Mouse (Mus musculus) right cerebral cortex, postnatal 4 days (tissue): ENCODE data around the gene Entpd8.

ENCODE experiments used
- DNase-seq: peaks from one replicate; pipeline ENCODE4 v3.0.0-alpha.2; 2022

The Entpd8 gene

DNA sequence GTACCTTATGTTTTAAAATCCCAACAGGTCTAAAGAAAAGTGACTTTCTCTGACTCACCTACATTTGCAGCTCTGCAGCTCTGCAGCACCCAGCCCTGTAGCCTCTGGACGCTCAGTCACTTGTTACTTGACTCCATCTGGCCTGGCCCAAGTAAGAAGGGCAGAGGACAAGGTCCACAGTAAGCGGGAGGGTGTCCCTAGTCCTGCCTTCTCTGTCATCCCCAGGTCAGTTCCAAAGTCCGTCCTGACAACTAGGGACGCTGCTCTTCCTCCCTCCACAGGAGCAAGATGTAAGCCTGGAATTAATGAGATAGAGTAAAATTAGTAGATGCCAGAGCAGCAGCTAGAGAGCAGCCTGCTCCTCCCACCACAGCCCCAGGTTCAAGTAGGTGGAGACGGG is at the start of gene Entpd8:
Gene Entpd8, plus strand, starts transcription at position 229 of the 400 bp plus-strand sequence.
- no peak for DNase-seq

- DNase-seq = no peak
These were observed 45.1 kb upstream of the Entpd8 start for GRCm38 (mm10) chr2:25034994-25035393.

DNA sequence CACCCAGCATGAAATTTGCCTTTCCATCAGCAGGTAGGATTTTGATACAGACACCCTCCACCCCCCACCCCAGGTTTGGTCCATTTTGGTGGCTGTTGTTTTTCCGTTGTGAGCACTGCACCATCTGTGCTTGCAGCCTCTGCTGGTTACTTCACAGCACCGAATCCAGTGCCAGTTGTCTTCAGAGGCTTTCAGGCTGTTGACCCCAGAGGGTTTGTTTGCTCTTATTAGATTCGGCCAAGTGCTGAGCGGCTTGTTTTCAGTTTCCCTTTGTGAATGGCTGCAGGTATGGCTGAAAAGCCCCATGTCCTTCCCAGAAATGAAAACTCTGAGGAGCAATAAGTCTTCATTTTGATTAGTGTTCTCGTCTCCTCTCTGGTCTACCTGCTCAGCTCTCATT is 40.0 kb upstream of the Entpd8 start:
- DNase-seq = no peak

GRCm38 (mm10) chr2:25050921-25051320 is 29.2 kb upstream of the Entpd8 start:
- no peak for DNase-seq

DNA sequence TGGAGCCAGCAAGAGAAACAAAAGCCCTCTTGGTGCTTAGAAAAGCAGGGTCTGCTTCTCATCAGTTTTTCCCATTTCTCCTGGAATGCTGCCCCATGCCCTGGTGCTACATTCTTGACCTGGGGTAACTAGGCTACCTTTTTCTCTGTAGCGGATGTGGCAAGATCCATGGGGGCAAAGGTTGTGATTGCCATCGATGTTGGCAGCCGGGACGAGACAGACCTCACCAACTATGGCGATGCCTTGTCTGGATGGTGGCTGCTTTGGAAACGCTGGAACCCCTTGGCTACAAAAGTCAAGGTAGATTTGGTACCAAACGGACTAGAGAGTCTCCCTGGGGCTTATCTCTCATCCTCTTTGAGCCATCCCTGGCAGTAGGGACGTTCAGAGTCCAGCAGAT is 28.7 kb upstream of the Entpd8 start:
- DNase-seq = no peak

DNA sequence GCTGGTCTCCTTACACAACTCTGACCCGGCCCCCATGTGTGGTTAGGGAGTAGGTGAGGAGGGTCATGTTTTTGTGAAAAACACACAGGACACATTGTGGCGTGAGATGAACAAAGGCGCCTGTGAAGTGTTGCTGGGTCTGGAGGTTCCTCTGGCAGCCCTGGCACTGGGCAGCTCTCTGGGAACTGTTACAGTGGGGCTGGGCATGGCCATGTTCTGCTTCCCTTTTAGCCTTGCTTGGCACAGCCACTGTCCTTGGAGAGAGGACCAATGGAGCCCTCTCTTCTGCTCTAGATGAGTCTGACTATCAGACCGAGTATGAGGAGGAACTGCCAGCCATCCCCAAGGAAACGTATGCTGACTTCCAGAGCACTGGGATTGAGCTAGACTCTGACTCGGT is 27.0 kb upstream of the Entpd8 start:
- no peak for DNase-seq

GRCm38 (mm10) chr2:25054221-25055067 is 25.7 kb upstream of the Entpd8 start, which contains the start of gene Nsmf:
TSS of gene Nsmf (plus strand) at chr2:25054355.
- DNase-seq = peak; percentile 88

- peak; percentile 80 for DNase-seq
These were observed 25.1 kb upstream of the Entpd8 start for GRCm38 (mm10) chr2:25055068-25055405.

GRCm38 (mm10) chr2:25055409-25056155 is 24.5 kb upstream of the Entpd8 start:
- DNase-seq = no peak

GRCm38 (mm10) chr2:25058926-25059325 is 21.2 kb upstream of the Entpd8 start:
- DNase-seq = no peak

GRCm38 (mm10) chr2:25063523-25063922 is 16.6 kb upstream of the Entpd8 start:
- DNase-seq = no peak

GRCm38 (mm10) chr2:25064285-25064684 is 15.8 kb upstream of the Entpd8 start:
- DNase-seq = no peak

DNA sequence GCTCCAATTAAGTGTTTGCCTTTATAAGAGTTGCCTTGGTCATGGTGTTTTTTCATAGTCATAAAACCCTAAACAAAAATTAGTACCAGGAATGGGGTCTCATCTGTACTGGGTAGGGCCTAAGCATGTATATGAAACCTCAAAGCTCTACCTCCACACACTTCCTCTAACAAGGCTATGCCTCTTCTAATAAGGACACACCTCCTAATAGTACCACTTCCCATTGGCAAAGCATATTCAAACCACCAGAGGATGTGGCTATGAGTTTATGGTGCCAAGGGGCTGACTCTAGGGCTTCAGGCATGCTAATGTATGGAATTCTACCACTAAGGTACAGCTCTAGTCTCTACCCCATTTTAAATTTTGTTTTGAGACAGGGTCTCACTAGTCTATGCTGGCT is 14.6 kb upstream of the Entpd8 start:
- DNase-seq = no peak

- no peak for DNase-seq
These were observed 13.6 kb upstream of the Entpd8 start for GRCm38 (mm10) chr2:25066552-25066951.

GRCm38 (mm10) chr2:25069537-25069936 is 10.6 kb upstream of the Entpd8 start:
- no peak for DNase-seq

- DNase-seq = no peak
These were observed 7.7 kb upstream of the Entpd8 start for GRCm38 (mm10) chr2:25072398-25072797.

DNA sequence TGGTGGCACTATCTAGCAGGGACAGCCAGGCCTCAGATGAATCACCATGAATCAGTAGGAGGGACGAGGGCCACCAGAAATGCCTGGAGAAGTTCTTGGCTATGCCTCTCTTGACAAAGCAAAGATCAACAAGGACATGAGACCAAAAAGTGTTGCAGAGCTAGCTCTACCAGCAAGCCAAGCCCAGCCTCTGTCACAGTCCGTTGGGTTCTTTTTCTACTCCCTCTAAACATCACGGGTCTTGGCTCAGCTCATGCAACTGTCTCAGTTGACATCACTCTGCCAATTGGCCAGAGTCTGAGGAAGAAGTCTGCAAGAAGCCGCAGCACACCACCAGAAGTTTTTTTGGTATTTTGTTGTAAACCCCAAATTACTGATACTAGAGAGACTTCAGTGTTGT is 4.6 kb upstream of the Entpd8 start:
- no peak for DNase-seq

DNA sequence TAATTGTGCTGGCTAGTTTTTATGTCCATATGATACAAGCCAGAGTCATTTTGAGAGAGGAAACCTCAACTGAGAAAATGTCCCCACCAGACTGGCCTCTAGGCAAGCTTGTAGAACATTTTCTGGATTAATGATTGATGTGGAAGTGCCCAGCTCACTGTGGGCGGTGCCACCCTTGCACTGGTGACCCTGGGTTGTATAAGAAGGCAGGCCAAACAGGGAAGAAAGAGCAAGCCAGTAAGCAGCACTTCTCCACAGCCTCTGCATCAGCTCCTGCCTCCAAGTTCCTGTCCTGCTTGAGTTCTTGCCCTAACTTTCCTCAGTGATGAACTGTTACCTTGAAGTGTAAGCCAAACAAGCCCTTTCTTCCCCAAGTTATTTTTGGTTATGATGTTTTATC is 1.1 kb upstream of the Entpd8 start:
- DNase-seq = no peak

DNA sequence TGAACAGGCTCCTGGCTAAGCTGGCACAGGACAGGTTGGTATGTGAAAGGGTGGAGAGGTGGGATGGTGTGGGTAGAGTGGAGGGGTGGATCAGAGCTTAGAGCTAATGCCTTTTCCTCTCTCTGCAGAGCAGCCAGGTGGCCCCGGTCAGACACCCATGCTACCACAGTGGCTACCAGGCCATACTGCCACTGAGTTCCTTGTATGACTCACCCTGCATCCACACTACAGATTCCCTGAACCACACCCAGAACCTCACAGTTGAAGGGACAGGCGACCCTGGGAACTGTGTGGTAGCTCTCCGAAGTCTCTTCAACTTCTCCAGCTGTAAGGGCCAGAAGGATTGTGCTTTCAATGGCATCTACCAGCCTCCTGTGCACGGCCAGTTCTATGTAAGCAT is 3.6 kb downstream of the Entpd8 start:
- no peak for DNase-seq

GRCm38 (mm10) chr2:25085571-25085970 is 5.5 kb downstream of the Entpd8 start:
- DNase-seq = no peak

DNA sequence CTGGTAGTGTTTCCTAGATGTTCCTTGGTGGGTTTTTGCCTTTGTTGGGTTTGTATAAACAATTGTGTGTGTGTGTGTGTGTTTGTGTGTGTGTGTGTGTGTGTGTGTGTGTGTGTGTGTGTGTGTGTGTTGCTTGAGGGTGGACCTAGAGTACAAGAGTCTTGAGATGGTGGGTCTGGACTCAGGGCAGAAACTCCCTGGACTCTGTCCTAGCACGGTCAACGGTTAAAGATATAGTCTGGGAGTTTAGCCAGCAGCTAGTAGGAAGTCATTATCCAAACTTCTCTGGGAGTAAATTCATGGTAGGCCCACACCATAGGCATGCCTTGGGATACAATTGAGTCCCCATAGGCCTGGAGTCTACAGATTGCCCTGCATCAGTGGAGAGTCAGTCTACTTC is 7.7 kb downstream of the Entpd8 start:
- no peak for DNase-seq

GRCm38 (mm10) chr2:25088636-25089035 is 8.5 kb downstream of the Entpd8 start:
- DNase-seq = no peak

- no peak for DNase-seq
These were observed 14.6 kb downstream of the Entpd8 start for GRCm38 (mm10) chr2:25094785-25095108.

DNA sequence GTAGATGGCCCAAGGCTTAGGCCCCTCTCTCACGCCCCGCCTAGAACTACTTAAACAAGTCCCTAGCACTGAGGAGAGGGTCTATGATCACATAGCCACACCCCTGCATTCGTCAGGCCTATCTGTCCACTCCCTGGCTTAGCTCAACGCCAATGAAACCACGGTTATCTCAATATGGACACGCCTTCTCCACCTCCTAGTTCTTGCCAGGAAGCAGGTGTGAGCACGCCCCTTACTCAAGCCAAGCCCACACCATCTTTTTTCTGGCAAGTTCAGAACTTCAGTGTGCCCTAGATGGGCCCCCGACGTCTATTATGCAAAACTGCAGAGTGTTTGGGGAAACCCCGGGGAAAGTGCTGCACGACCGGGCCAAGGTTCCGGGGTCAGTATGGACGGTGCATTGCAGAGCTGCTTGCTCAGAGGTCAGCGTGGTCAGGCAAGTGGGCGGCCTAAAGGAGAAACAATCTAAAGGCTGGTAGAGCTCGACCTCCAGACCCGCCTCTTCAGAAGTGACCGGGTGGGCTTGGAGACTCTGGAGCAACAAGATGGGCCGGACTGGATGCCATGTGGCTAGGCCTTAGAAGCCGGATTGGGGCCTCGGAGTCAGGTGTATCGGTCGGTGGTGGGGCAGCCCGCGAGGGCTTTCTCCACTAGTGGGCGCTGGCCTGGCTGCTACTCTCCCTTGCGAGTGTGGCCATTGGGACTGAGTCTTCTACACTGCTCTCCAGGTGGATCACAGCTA is 15.2 kb downstream of the Entpd8 start, which contains the start of gene Noxa1:
Gene Noxa1, minus strand, starts transcription at position 41 of the 742 bp plus-strand sequence.
- no peak for DNase-seq
